In the genomic region with DNA sequence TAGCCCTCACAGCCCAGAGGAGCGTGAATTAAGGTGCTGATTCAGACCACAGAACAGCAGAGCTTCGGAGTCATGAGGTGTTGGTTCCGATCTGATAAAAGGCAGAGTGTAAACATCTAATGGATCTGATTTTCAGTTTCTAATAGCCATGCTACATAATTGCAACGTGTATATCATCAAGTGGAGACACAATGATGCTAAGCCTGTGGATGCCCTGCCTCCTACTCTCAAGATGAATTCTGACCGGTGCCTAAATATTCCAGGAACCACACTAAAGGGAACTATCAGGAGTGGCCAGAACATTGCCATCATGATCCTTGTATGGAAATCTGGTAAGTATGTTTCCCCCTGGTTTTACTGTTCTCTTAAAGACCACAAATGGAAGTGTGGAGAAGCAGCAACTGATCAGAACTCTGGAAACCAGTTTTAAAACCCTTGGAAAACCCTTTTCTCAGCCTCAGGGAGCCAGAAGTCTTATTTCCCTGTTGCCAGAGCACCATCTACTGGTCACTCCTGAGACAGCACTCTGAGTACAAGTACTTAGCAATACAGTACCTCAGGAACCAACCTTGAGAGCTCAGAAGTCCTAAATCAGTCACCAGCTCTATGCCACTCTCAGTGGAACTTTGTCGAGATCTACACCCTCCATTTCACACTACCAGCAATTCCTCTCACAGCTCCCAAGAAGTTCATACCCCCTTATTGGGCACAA, we compare ENCODE assay signal across 7 mouse cellular contexts.
A peak's percentile ranks its signal among the peaks of the same experiment; 100 is the strongest.
DNase-seq lines count a peak whose midpoint lies in the region; ATAC-seq and TF ChIP-seq lines count a peak whose summit lies in the region.

No protein-coding gene starts in this region.

- TF ChIP-seq CTCF in forebrain, postnatal 0 days (IDR thresholded peaks at IDR 0.05; ENCODE audit: low read depth), result peak; percentile 94
- peak; percentile 90 for TF ChIP-seq CTCF in kidney, postnatal 0 days (IDR thresholded peaks at IDR 0.05; ENCODE audit: low read depth)

- H3K4me3 ChIP-seq in forebrain, postnatal 0 days (ENCODE audit: low read depth, low read length), result no peak overlapping the region
- no peak overlapping the region for H3K4me3 ChIP-seq in kidney, postnatal 0 days (replicated peaks; ENCODE audit: low read depth, low read length)
- no peak overlapping the region for H3K4me3 ChIP-seq in limb, embryonic 14.5 days (replicated peaks; ENCODE audit: low read length)

- H3K9ac ChIP-seq in forebrain, postnatal 0 days, result no peak overlapping the region
- H3K9ac ChIP-seq in kidney, postnatal 0 days (ENCODE audit: low read depth, low read length), result no peak overlapping the region
- no peak overlapping the region for H3K9ac ChIP-seq in limb, embryonic 14.5 days (ENCODE audit: low read depth, low read length, severe bottlenecking)

- H3K9me3 ChIP-seq in forebrain, postnatal 0 days (ENCODE audit: low read length), result no peaks in the 10 kb centered on the region
- H3K9me3 ChIP-seq in kidney, postnatal 0 days (replicated peaks; ENCODE audit: low read length), result no peaks in the 10 kb centered on the region
- no peaks in the 10 kb centered on the region for H3K9me3 ChIP-seq in limb, embryonic 14.5 days (ENCODE audit: control insufficient read depth, low read length)

- ATAC-seq in forebrain, postnatal 0 days, result peak; percentile 67
- ATAC-seq in kidney, postnatal 0 days (replicated peaks; ENCODE audit: low FRiP score, low read depth), result no peak
- ATAC-seq in limb, embryonic 14.5 days (ENCODE audit: low FRiP score, low read depth), result no peak

- H3K27me3 ChIP-seq in forebrain, postnatal 0 days (ENCODE audit: insufficient read depth, low read length), result no peaks in the 10 kb centered on the region
- H3K27me3 ChIP-seq in kidney, postnatal 0 days (ENCODE audit: insufficient read depth, low read length), result peaks cover 35% of the 10 kb centered on the region
- peaks cover 44% of the 10 kb centered on the region for H3K27me3 ChIP-seq in limb, embryonic 14.5 days (ENCODE audit: control insufficient read depth, insufficient read depth, low read length)

- H3K4me2 ChIP-seq in forebrain, postnatal 0 days (ENCODE audit: low read depth), result no peak overlapping the region
- H3K4me2 ChIP-seq in kidney, postnatal 0 days (ENCODE audit: low read length), result no peak overlapping the region
- H3K4me2 ChIP-seq in limb, embryonic 14.5 days (replicated peaks; ENCODE audit: low read depth, low read length, severe bottlenecking), result no peak overlapping the region

- peak overlapping the region; percentile 31; the same call in 1 of the 2 replicates for H3K27ac ChIP-seq in forebrain, postnatal 0 days (ENCODE audit: low read depth, low read length)
- no peak overlapping the region for H3K27ac ChIP-seq in kidney, postnatal 0 days
- H3K27ac ChIP-seq in limb, embryonic 14.5 days (replicated peaks; ENCODE audit: low read depth, low read length), result no peak overlapping the region

- peak; percentile 24 for DNase-seq in CD4-positive helper T cell, adult 2 months (ENCODE audit: low read depth, low spot score)
- DNase-seq in MN1 (ENCODE audit: low spot score), result peak; percentile 54
- DNase-seq in cerebellum, adult 18-20 months, result peak; percentile 85 to 86
- DNase-seq in forebrain, postnatal 0 days, result peak; percentile 95
- DNase-seq in kidney, postnatal 0 days (ENCODE audit: low spot score), result peak; percentile 91
- DNase-seq in limb, embryonic 14.5 days (ENCODE audit: low spot score), result peak; percentile 89
- peak; percentile 95 to 96 for DNase-seq in right cerebral cortex, adult 2 months (ENCODE audit: low spot score in 2 of 2)

- 61% methylated on average over 6 of the region's 6 CpGs for WGBS in forebrain, postnatal 0 days
- 56% methylated on average over 6 of the region's 6 CpGs for WGBS in kidney, postnatal 0 days
- 57% methylated on average over 6 of the region's 6 CpGs for WGBS in limb, embryonic 14.5 days

- no peak for TF ChIP-seq POLR2A in limb, embryonic 14.5 days (IDR thresholded peaks at IDR 0.05; ENCODE audit: borderline replicate concordance, extremely low read depth, insufficient read depth, insufficient read length)

- H3K4me1 ChIP-seq in forebrain, postnatal 0 days (ENCODE audit: insufficient read depth), result peaks cover 8% of the 10 kb centered on the region; the same call in 1 of the 2 replicates
- no peaks in the 10 kb centered on the region for H3K4me1 ChIP-seq in kidney, postnatal 0 days (replicated peaks; ENCODE audit: insufficient read depth, low read length)
- peaks cover 2% of the 10 kb centered on the region; the same call in 1 of the 2 replicates for H3K4me1 ChIP-seq in limb, embryonic 14.5 days (ENCODE audit: control insufficient read depth, insufficient read depth, low read length)

- H3K36me3 ChIP-seq in forebrain, postnatal 0 days (ENCODE audit: insufficient read depth), result no peaks in the 10 kb centered on the region
- no peaks in the 10 kb centered on the region for H3K36me3 ChIP-seq in kidney, postnatal 0 days (ENCODE audit: insufficient read depth, low read length)
- no peaks in the 10 kb centered on the region for H3K36me3 ChIP-seq in limb, embryonic 14.5 days (ENCODE audit: control insufficient read depth, insufficient read depth, low read length)

Comparison
In these comparisons a context has a peak if more than half of its experiments do, and no peak if none do; other contexts are left out.
1. DNase-seq: peak in every context shown above with its lines; median percentile 96 in right cerebral cortex, adult 2 months; 95 in forebrain, postnatal 0 days; 91 in kidney, postnatal 0 days; 89 in limb, embryonic 14.5 days; 86 in cerebellum, adult 18-20 months; 54 in MN1; 24 in CD4-positive helper T cell, adult 2 months.